In genomic region chr5:137332857-137333511, GRCm38 (mm10) we compare ENCODE assay signal across 9 mouse cellular contexts. TPM values are rescaled to one million over a fixed set of nuclear protein-coding genes. Genes with fewer than 3 reads are reported as not detected.
DNase-seq lines count a peak whose midpoint lies in the region; ATAC-seq and TF ChIP-seq lines count a peak whose summit lies in the region.
"Had no signal": no experiment of that assay in that cellular context is flagged by ENCODE, and none has a peak within 500 bp of the region (broad histone marks: within the 10 kb centered on the region; RNA-seq: fewer than 3 reads in every experiment).

No protein-coding gene starts in this region.

- no peaks in the 10 kb centered on the region for H3K36me3 ChIP-seq in thymus, adult 2 months (ENCODE audit: control insufficient read depth, insufficient read depth, low read length)
- no peaks in the 10 kb centered on the region for H3K36me3 ChIP-seq in liver, embryonic 13.5 days

- no peaks in the 10 kb centered on the region for H3K9me3 ChIP-seq in liver, embryonic 13.5 days (replicated peaks)

- no peak for DNase-seq in gastrocnemius, adult 2 months
- no peak for DNase-seq in gastrocnemius, adult 8-10 months (ENCODE audit: low spot score in 2 of 2)
- no peak for DNase-seq in thymus, adult 2 months
- DNase-seq in thymus, adult 18-20 months = no peak
- DNase-seq in liver, embryonic 13.5 days = no peak
- DNase-seq in adipocyte (ENCODE audit: low spot score) = no peak
- no peak for DNase-seq in adrenal gland, adult 8-10 months
- DNase-seq in frontal cortex, postnatal 10 days (ENCODE audit: low spot score in 2 of 2) = no peak

- TF ChIP-seq CTCF in gastrocnemius, adult 2 months (IDR thresholded peaks at IDR 0.05) = no peak
- TF ChIP-seq CTCF in thymus, adult 2 months (IDR thresholded peaks at IDR 0.05; ENCODE audit: borderline replicate concordance, control insufficient read depth, extremely low read depth, insufficient read depth, low read length, poor library complexity) = no peak

- intact Hi-C loops in gastrocnemius, adult 2 months (cut with DNase I) = loop anchor here (10.0 kb wide), 1 partner anchor 172 kb away; the partner anchor contains the start of gene Pop7

- peak overlapping the region; percentile 81 for H3K27ac ChIP-seq in gastrocnemius, adult 2 months
- no peak overlapping the region for H3K27ac ChIP-seq in thymus, adult 2 months (ENCODE audit: control insufficient read depth, insufficient read depth, low read length)
- H3K27ac ChIP-seq in liver, embryonic 13.5 days = 0 out of 2 replicates have a peak overlapping the region, but pooled peaks have one; percentile 23

- peak overlapping the region; percentile 70 for H3K9ac ChIP-seq in liver, embryonic 13.5 days

- ATAC-seq in liver, embryonic 13.5 days (ENCODE audit: low read depth) = 0 out of 2 replicates have a peak, but pooled peaks have one; percentile 2

- H3K4me3 ChIP-seq in gastrocnemius, adult 2 months = peak overlapping the region; percentile 72
- H3K4me3 ChIP-seq in thymus, adult 2 months (ENCODE audit: control insufficient read depth, insufficient read depth, low read length) = peak overlapping the region; percentile 82
- peak overlapping the region; percentile 68 for H3K4me3 ChIP-seq in liver, embryonic 13.5 days (replicated peaks)

- no peaks in the 10 kb centered on the region for H3K27me3 ChIP-seq in thymus, adult 2 months (ENCODE audit: control insufficient read depth, insufficient read depth, low read length)
- H3K27me3 ChIP-seq in liver, embryonic 13.5 days = no peaks in the 10 kb centered on the region

- peaks cover 16% of the 10 kb centered on the region for H3K4me1 ChIP-seq in thymus, adult 2 months (replicated peaks; ENCODE audit: control insufficient read depth, insufficient read depth, low read length)
- H3K4me1 ChIP-seq in liver, embryonic 13.5 days (replicated peaks) = peaks cover 45% of the 10 kb centered on the region

- WGBS in thymus, adult 2 months = 11% methylated on average over 15 of the region's 15 CpGs
- 10% methylated on average over 15 of the region's 15 CpGs for WGBS in liver, embryonic 13.5 days (ENCODE audit: insufficient replicate concordance)

- peak overlapping the region; percentile 91 for H3K4me2 ChIP-seq in liver, embryonic 13.5 days

- TF ChIP-seq POLR2A in thymus, adult 2 months (IDR thresholded peaks at IDR 0.05; ENCODE audit: control insufficient read depth, extremely low read depth, insufficient read depth, low read length, poor library complexity) = no peak

RNA-seq across cellular contexts. Expression of gene Slc12a9, which starts 0.4 kb away (rescaled TPM):
- total RNA-seq in gastrocnemius, adult 2 months (2021) = 1 to 10 TPM; 2.0 to 2.4 TPM
- 1 to 10 TPM; 1.7 to 3.6 (median 1.9) TPM for total RNA-seq in gastrocnemius, adult 8-10 months (2022)
- 37.4 and 39.2 TPM in 2 replicates for polyA plus RNA-seq in thymus, adult 2 months (2012; rRNA removed)
- polyA plus RNA-seq in liver, embryonic 13.5 days (2015; fragmentation: Nextera tagmentation; extraction: Ambion mirVana) = 2.8 and 3.2 TPM in 2 replicates
- 10 to 100 TPM; 10.2 to 22.1 (median 16.6) TPM for total RNA-seq in adrenal gland, adult 8-10 months (2022)

RNA-seq across cellular contexts. Expression of gene Ephb4, which starts 16.9 kb away (rescaled TPM):
- 10 to 100 TPM; 12.5 to 15.5 TPM for total RNA-seq in gastrocnemius, adult 2 months (2021)
- 10 to 100 TPM in 1 of 4 experiments, 1 to 10 TPM in 3; 6.9 to 10.7 (median 8.6) TPM for total RNA-seq in gastrocnemius, adult 8-10 months (2022)
- polyA plus RNA-seq in thymus, adult 2 months (2012; rRNA removed) = 9.2 and 10.4 TPM in 2 replicates
- polyA plus RNA-seq in liver, embryonic 13.5 days (2015; fragmentation: Nextera tagmentation; extraction: Ambion mirVana) = 5.6 and 8.1 TPM in 2 replicates
- 10 to 100 TPM; 51.4 to 70.3 (median 61.1) TPM for total RNA-seq in adrenal gland, adult 8-10 months (2022)
- polyA plus RNA-seq: CD4-positive, CD25-positive, alpha-beta regulatory T cell, adult 4 months had no signal

RNA-seq across cellular contexts. Expression of gene Trip6, which starts 18.8 kb away (rescaled TPM):
- total RNA-seq in gastrocnemius, adult 2 months (2021) = 1 to 10 TPM; 2.1 to 3.1 TPM
- 1 to 10 TPM; 1.4 to 3.9 (median 2.1) TPM for total RNA-seq in gastrocnemius, adult 8-10 months (2022)
- 25.0 and 28.0 TPM in 2 replicates for polyA plus RNA-seq in thymus, adult 2 months (2012; rRNA removed)
- 10.1 and 10.6 TPM in 2 replicates for polyA plus RNA-seq in liver, embryonic 13.5 days (2015; fragmentation: Nextera tagmentation; extraction: Ambion mirVana)
- total RNA-seq in adrenal gland, adult 8-10 months (2022) = 10 to 100 TPM; 35.7 to 54.9 (median 48.5) TPM

RNA-seq across cellular contexts. Expression of gene Srrt, which starts 25.5 kb away (rescaled TPM):
- 10 to 100 TPM; 38.7 to 46.2 TPM for total RNA-seq in gastrocnemius, adult 2 months (2021)
- 10 to 100 TPM; 30.0 to 37.2 (median 34.0) TPM for total RNA-seq in gastrocnemius, adult 8-10 months (2022)
- polyA plus RNA-seq in thymus, adult 2 months (2012; rRNA removed) = 432 and 434 TPM in 2 replicates
- polyA plus RNA-seq in liver, embryonic 13.5 days (2015; fragmentation: Nextera tagmentation; extraction: Ambion mirVana) = 86.7 and 102 TPM in 2 replicates
- total RNA-seq in adrenal gland, adult 8-10 months (2022) = 100 to 1,000 TPM; 145 to 244 (median 187) TPM

RNA-seq across cellular contexts. Expression of gene Ufsp1, which starts 38.6 kb away (rescaled TPM):
- 10 to 100 TPM; 14.2 to 15.1 TPM for total RNA-seq in gastrocnemius, adult 2 months (2021)
- total RNA-seq in gastrocnemius, adult 8-10 months (2022) = 10 to 100 TPM; 14.6 to 22.7 (median 19.1) TPM
- polyA plus RNA-seq in thymus, adult 2 months (2012; rRNA removed) = 41.1 and 44.1 TPM in 2 replicates
- 8.4 TPM in 2 replicates for polyA plus RNA-seq in liver, embryonic 13.5 days (2015; fragmentation: Nextera tagmentation; extraction: Ambion mirVana)
- 10 to 100 TPM; 13.0 to 16.4 (median 15.8) TPM for total RNA-seq in adrenal gland, adult 8-10 months (2022)

Comparison
In these comparisons a context has a peak if more than half of its experiments do, and no peak if none do; other contexts are left out.
1. RNA of gene Trip6, which starts 18.8 kb away (total RNA-seq): 35.7 to 54.9 TPM in adrenal gland, adult 8-10 months; 2.1 to 3.1 TPM in gastrocnemius, adult 2 months and 1.4 to 3.9 TPM in gastrocnemius, adult 8-10 months; every median in the first group is over 4 times any median in the second.
2. Peak in every context shown above with its lines, with median percentiles within 50 percentile points of each other: H3K4me3 ChIP-seq.